Mouse (Mus musculus): ENCODE measurements around the gene Rps3.

DNA sequence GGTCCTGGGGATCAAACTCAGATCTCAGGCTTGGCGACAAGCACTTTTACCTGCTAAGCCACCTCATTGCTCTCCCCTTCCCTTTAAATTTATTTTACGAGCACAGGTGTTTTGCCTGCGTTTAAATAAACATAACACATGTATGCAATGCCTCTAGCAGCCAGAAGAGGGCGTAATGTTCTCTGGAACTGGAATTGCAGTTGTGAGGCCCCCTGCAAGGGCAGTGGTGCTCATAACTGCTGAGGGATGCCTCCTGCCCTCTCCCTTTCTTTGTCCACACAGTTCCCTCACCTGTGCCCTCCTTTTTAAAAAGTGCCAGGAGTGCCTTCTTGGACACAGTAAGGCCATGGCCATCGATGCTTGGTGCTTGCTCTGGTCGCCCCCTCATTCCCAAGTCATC lies 39.5 kb downstream of the Rps3 start:
- TF ChIP-seq GATA1 (IDR thresholded peaks at IDR 0.05; ENCODE audit: borderline replicate concordance, low read length) (no peak), FLI1 (IDR thresholded peaks at IDR 0.05; ENCODE audit: low read length) (no peak)

Data from megakaryocyte, embryonic 14.5 days (primary cell).